Mouse (Mus musculus) ovary, postnatal 36 days (tissue): Measurements from ENCODE around the gene Mpped1.
A peak's percentile ranks its signal among the peaks of the same experiment; 100 is the strongest.

Source experiments
- DNase-seq: peaks from one replicate; pipeline ENCODE4 v3.0.0; 2022; ENCODE audit warnings: low spot score, mixed read lengths

Gene Mpped1

DNA sequence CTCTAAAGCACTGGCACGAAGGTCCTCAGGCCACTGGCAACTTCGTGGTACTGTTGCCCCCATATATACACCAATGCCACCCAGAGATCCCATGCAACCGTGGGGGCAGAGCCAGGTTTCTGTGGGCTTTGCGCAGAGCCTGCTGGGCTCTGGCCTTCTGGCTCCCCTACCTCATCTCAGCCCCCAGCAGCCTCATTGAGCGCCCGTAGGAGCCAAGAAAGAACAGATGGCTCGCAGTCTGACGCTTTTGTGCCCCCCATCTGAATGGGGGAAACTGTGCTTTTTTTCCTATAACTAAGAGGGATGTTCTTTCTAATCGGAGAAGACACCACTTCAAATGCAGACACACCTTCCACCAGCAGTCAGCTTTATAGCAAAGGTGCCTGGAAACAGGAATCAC is 105.0 kb downstream of the Mpped1 start:
- DNase-seq, result no peak

DNA sequence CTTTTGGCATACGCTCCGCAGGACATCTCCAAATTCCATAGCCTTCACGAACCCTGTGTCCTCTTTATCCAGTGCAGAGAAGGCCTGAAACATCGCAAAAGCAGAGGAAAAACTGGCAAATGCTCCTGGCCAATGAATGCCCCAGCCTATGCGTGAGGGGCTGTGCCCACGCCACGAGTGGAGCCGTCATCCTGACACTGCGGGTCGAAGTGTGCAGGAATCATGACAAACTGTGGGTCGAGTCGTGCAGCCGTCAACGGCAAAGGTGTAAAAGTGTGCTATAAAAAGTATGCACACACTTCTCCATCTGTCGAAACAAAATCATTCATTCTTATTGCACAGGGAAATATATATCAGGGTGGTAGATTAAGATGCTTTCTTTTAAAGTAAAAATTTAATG is 113.6 kb downstream of the Mpped1 start:
- no peak for DNase-seq

DNA sequence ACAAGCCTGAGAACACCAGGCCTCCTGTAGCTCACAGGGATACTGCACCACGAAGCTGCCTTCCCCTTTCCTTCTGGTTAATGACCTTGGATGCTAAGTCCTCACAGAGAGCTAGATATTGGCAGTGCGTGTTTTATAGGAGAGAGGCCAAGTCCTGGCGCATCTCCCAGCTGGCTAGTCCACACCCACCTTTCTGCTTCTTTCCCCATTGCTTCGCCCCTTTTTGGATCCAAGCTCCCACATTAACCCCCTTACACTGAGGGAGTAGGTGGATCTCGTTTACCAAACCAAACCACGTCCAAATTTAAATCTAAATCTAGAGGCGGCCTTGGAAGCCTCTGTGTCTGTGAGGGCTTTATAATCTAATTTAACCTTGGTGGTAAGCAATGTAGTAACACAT is 115.0 kb downstream of the Mpped1 start:
- DNase-seq, result peak; percentile 8

DNA sequence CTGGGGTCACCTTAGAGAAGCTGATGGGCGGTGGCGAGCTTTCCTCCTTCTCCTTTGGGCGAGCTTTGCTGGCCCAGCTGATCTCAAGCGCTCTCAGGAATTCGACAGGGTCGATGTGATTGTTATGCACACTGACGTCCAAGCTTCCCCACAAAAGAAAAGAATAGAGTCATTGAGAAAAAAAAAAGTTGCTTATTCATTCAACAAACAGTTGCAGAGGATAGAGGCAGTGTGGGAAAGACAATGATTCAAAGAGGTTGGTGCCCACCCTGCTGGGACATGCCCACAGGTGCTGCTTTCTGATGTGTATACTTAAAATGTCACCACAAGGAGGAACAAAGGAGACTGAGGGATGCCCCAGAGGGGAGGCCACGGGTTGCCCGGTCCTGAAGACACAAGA is 116.7 kb downstream of the Mpped1 start:
- no peak for DNase-seq

DNA sequence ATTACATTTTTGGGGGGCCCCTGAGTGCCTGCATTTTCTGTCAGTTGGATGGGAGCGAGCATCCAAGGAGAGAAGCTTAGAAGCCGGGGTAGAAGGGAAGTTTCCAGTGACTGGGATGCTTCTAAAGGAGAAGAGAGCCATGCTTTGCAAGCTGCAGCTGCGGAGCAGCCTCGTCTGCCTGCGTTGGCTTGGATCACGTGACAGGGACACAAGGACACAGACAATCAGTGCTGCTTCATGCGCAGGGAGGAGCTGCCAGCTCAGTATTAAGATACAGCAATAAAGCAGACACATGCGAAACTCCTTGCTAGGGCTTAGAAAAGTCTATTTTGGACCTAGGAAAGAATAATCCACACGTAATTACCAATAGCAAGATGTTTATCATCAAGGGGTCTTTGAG is 118.0 kb downstream of the Mpped1 start:
- DNase-seq, result no peak

DNA sequence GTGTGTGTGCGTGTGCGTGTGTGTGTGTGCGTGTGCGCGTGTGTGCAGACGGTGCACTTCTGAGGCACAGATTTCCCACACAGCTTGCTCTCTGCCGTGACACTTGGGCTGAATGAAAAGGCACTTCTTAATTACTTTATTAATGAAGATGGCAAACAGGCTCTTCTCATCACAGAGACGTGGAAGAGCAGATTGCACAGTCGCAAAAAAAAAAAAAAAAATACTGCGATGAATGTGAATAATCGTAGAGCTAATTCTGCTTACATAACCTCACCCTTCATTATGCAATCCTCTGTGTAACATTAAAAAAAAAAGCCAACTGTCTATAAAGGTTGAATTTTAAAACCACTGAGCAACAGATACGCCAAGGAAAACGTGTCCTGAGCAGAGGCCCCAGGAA is 127.2 kb downstream of the Mpped1 start:
- DNase-seq, result no peak
